In genomic region chr12:100109986-100110696, GRCm38 (mm10) we compare ENCODE assay signal across 8 mouse cellular contexts. TPM values are rescaled to one million over a fixed set of nuclear protein-coding genes. Genes with fewer than 3 reads are reported as not detected.
A peak's percentile ranks its signal among the peaks of the same experiment; 100 is the strongest.
DNase-seq lines count a peak whose midpoint lies in the region; ATAC-seq lines count a peak whose summit lies in the region.

Psmc1 (plus strand) TSS chr12:100110154.

- ATAC-seq in CD4-positive, CD25-positive, alpha-beta regulatory T cell, adult 4 months = peak; percentile 87
- peak; percentile 61; the same call in 1 of the 2 replicates for ATAC-seq in heart, embryonic 13.5 days (ENCODE audit: extremely low read depth, insufficient number of reproducible peaks, low FRiP score, low TSS enrichment)
- peak; percentile 88 for ATAC-seq in liver, embryonic 13.5 days (ENCODE audit: low read depth)
- peak; percentile 84 for ATAC-seq in stomach, embryonic 16.5 days (ENCODE audit: insufficient read depth, low FRiP score)

- H3K4me3 ChIP-seq in brown adipose tissue, adult 24 weeks (ENCODE audit: insufficient read depth, low read depth, low read length) = peak within 1 kb of the TSS; percentile 98
- H3K4me3 ChIP-seq in heart, embryonic 13.5 days = peak within 1 kb of the TSS; percentile 79
- H3K4me3 ChIP-seq in liver, embryonic 13.5 days (replicated peaks) = peak within 1 kb of the TSS; percentile 98
- H3K4me3 ChIP-seq in stomach, embryonic 16.5 days (replicated peaks; ENCODE audit: low read length) = peak within 1 kb of the TSS; percentile 88

- under 1% methylated on average over 58 of the region's 58 CpGs for WGBS in heart, embryonic 13.5 days
- WGBS in liver, embryonic 13.5 days (ENCODE audit: insufficient replicate concordance) = under 1% methylated on average over 58 of the region's 58 CpGs
- under 1% methylated on average over 58 of the region's 58 CpGs for WGBS in stomach, embryonic 16.5 days

- H3K27ac ChIP-seq in brown adipose tissue, adult 24 weeks (replicated peaks; ENCODE audit: low read depth, low read length) = peak within 1 kb of the TSS; percentile 94
- peak within 1 kb of the TSS; percentile 94 for H3K27ac ChIP-seq in heart, embryonic 13.5 days (replicated peaks)
- H3K27ac ChIP-seq in liver, embryonic 13.5 days = peak within 1 kb of the TSS; percentile 97
- peak within 1 kb of the TSS; percentile 84 for H3K27ac ChIP-seq in stomach, embryonic 16.5 days (ENCODE audit: low read length)

- peaks cover 3% of the 10 kb centered on the region; the same call in 1 of the 2 replicates for H3K27me3 ChIP-seq in heart, embryonic 13.5 days (replicated peaks)
- peaks cover 4% of the 10 kb centered on the region; the same call in 1 of the 2 replicates for H3K27me3 ChIP-seq in liver, embryonic 13.5 days
- no peaks in the 10 kb centered on the region for H3K27me3 ChIP-seq in stomach, embryonic 16.5 days (ENCODE audit: control insufficient read depth, insufficient read depth, low read length)

- H3K36me3 ChIP-seq in heart, embryonic 13.5 days = peaks cover 35% of the 10 kb centered on the region
- H3K36me3 ChIP-seq in liver, embryonic 13.5 days = peaks cover 34% of the 10 kb centered on the region
- peaks cover 10% of the 10 kb centered on the region; the same call in 1 of the 2 replicates for H3K36me3 ChIP-seq in stomach, embryonic 16.5 days (ENCODE audit: control insufficient read depth, insufficient read depth, low read length)

- H3K9ac ChIP-seq in heart, embryonic 13.5 days = peak within 1 kb of the TSS; percentile 96
- peak within 1 kb of the TSS; percentile 96 for H3K9ac ChIP-seq in liver, embryonic 13.5 days
- peak within 1 kb of the TSS; percentile 85 for H3K9ac ChIP-seq in stomach, embryonic 16.5 days (ENCODE audit: low read length)

- H3K4me2 ChIP-seq in heart, embryonic 13.5 days = peak within 1 kb of the TSS; percentile 85
- peak within 1 kb of the TSS; percentile 83 for H3K4me2 ChIP-seq in liver, embryonic 13.5 days
- peak within 1 kb of the TSS; percentile 67 for H3K4me2 ChIP-seq in stomach, embryonic 16.5 days (ENCODE audit: low read depth, low read length)

- H3K4me1 ChIP-seq in brown adipose tissue, adult 24 weeks (ENCODE audit: control insufficient read depth, insufficient read depth, insufficient read length, low read length) = peaks cover 7% of the 10 kb centered on the region; the same call in 1 of the 2 replicates
- peaks cover 19% of the 10 kb centered on the region for H3K4me1 ChIP-seq in heart, embryonic 13.5 days
- H3K4me1 ChIP-seq in liver, embryonic 13.5 days (replicated peaks) = peaks cover 29% of the 10 kb centered on the region
- peaks cover 7% of the 10 kb centered on the region for H3K4me1 ChIP-seq in stomach, embryonic 16.5 days (ENCODE audit: control insufficient read depth, insufficient read depth, low read length)

- peak; percentile 46 for DNase-seq in fat pad, adult 2 months (ENCODE audit: extremely low read depth, low read depth, low spot score)
- peak; percentile 88 for DNase-seq in kidney, postnatal 10 days
- DNase-seq in liver, embryonic 13.5 days = peak; percentile 77
- peak; percentile 87 for DNase-seq in neural tube, embryonic 10.5 days (ENCODE audit: extremely low spot score, low spot score)

- no peaks in the 10 kb centered on the region for H3K9me3 ChIP-seq in heart, embryonic 13.5 days
- no peaks in the 10 kb centered on the region for H3K9me3 ChIP-seq in liver, embryonic 13.5 days (replicated peaks)
- H3K9me3 ChIP-seq in stomach, embryonic 16.5 days (replicated peaks; ENCODE audit: control insufficient read depth, low read length) = no peaks in the 10 kb centered on the region

RNA-seq across cellular contexts. Expression of gene Psmc1, which starts in this region (rescaled TPM):
- 100 to 1,000 TPM; 190 to 201 TPM for polyA plus RNA-seq in CD4-positive, CD25-positive, alpha-beta regulatory T cell, adult 4 months (2017; shearing (Covaris generic))
- 143 and 155 TPM in 2 replicates for polyA plus RNA-seq in brown adipose tissue, adult 24 weeks (2012; ENCODE audit: insufficient read depth, insufficient read length, missing spikeins)
- 196 and 207 TPM in 2 replicates for polyA plus RNA-seq in heart, embryonic 13.5 days (2015; fragmentation: Nextera tagmentation; extraction: Ambion mirVana)
- polyA plus RNA-seq in liver, embryonic 13.5 days (2015; fragmentation: Nextera tagmentation; extraction: Ambion mirVana) = 193 and 221 TPM in 2 replicates
- polyA plus RNA-seq in stomach, embryonic 16.5 days (2015; fragmentation: Nextera tagmentation; extraction: Ambion mirVana) = 237 and 242 TPM in 2 replicates

Comparison
In these comparisons a context has a peak if more than half of its experiments do, and no peak if none do; other contexts are left out.
1. Peak in every context shown above with its lines: DNase-seq, ATAC-seq, H3K4me3 ChIP-seq and H3K27ac ChIP-seq.